Mouse (Mus musculus) spleen, adult 2 months (tissue): ENCODE measurements around the gene Tspan14.

Source experiments
- CTCF ChIP-seq: fragments of 200-500 bp; IDR thresholded peaks from 2 replicates; pipeline ENCODE4 v1.5.1; 2011; ENCODE audit warnings: mild to moderate bottlenecking, inconsistent platforms; ENCODE audit not compliant: insufficient read depth, insufficient read length, insufficient replicate concordance; ENCODE audit errors: extremely low read depth
- POLR2A ChIP-seq: fragments of 200-500 bp; IDR thresholded peaks from 2 replicates; pipeline ENCODE4 v1.6.1; 2011; ENCODE audit warnings: low read depth, low read length, inconsistent platforms

GRCm38 (mm10) chr14:40962365-40963290, 4.0 kb downstream of the Tspan14 start:
- TF ChIP-seq CTCF (no peak), POLR2A (no peak)
